Mouse (Mus musculus) erythroblast, embryonic 14.5 days (primary cell): ENCODE measurements around the gene Egfem1. TPM values are rescaled to one million over a fixed set of nuclear protein-coding genes. Genes with fewer than 3 reads are reported as not detected.

Source experiments
- H3K27me3 ChIP-seq: 2 replicates; pipeline ENCODE4 v1.6.1; 2012; ENCODE audit warnings: inconsistent platforms; ENCODE audit not compliant: control insufficient read depth
- H3K36me3 ChIP-seq: 2 replicates; pipeline ENCODE4 v1.6.1; 2012; ENCODE audit warnings: mild to moderate bottlenecking, inconsistent platforms; ENCODE audit not compliant: control insufficient read depth
- H3K4me1 ChIP-seq: 2 replicates; pipeline ENCODE4 v1.6.1; 2012; ENCODE audit warnings: inconsistent platforms; ENCODE audit not compliant: control insufficient read depth
- H3K4me3 ChIP-seq: replicated peaks from 2 replicates; pipeline ENCODE3; 2012; ENCODE audit warnings: moderate library complexity, mild to moderate bottlenecking, inconsistent platforms
- H3K9me3 ChIP-seq: 2 replicates; pipeline ENCODE4 v1.6.1; 2012; ENCODE audit warnings: low read length, inconsistent platforms, mixed read lengths; ENCODE audit not compliant: control insufficient read depth
- GATA1 ChIP-seq: IDR thresholded peaks from 2 replicates; pipeline ENCODE4 v1.6.1; 2012; ENCODE audit warnings: low read length, inconsistent platforms, mixed read lengths
- TAL1 ChIP-seq: IDR thresholded peaks from 3 replicates; pipeline ENCODE4 v1.6.1; 2012; ENCODE audit warnings: low read length, inconsistent platforms, mixed read lengths
- polyA plus RNA-seq: library from polyadenylated mRNA; stranded (reverse); fragments of >175 nt; gene quantifications from 2 replicates; pipeline ENCODE4 v1.2.3, GENCODE M21; 2012

The Egfem1 gene
- polyA plus RNA-seq, 1 experiment, result not detected

- no peaks in the 10 kb centered on the region for H3K4me1 ChIP-seq
- H3K4me3 ChIP-seq, result no peak overlapping the region
- TF ChIP-seq GATA1 (no peak), TAL1 (no peak)
- no peaks in the 10 kb centered on the region for H3K36me3 ChIP-seq
- no peaks in the 10 kb centered on the region for H3K9me3 ChIP-seq
- no peaks in the 10 kb centered on the region for H3K27me3 ChIP-seq
Observed at GRCm38 (mm10) chr3:29183615-29184198, 101.9 kb downstream of the Egfem1 start.

DNA sequence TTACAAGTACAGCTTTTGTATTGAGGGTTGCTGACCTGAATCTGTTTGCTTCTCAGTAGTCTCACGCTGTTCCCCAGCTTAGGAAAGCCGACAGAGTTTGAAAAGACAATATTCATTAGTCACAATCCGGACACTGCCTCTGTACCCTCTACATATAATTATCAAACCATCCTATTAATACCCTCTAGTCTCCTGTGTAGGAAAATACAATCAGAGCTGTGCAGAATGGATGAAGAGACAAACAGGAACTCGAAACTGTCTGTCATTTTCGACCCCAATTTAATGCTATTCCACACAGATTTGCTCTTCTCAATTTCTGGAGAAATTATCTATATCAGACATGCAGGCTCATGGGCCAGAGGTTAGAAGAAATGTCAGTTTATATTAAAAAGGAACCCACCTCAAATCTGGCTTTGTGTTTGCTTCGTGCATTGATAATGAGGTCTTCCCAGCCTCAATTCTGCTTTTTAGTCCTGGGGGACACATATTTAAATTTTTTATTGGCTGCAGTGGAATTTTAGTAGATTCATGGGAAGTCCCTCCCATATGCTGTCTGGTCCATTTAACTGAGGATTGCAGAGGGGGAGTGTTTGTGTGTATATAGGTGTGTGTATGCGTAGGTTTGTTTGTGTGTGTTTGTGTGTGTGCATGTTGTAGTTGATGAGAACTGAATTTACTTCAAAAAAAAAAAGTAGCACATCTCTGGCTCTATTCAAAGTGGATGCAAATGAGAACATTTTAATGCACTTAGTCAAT lies 102.8 kb downstream of the Egfem1 start:
- H3K27me3 ChIP-seq, result no peaks in the 10 kb centered on the region
- no peaks in the 10 kb centered on the region for H3K9me3 ChIP-seq
- H3K4me1 ChIP-seq, result no peaks in the 10 kb centered on the region
- no peaks in the 10 kb centered on the region for H3K36me3 ChIP-seq
- no peak overlapping the region for H3K4me3 ChIP-seq
- no peak for TF ChIP-seq TAL1
- TF ChIP-seq GATA1, result no peak

GRCm38 (mm10) chr3:29190263-29190662 lies 108.4 kb downstream of the Egfem1 start:
- Histone ChIP-seq H3K36me3 (no peaks in the 10 kb centered on the region), H3K9me3 (no peaks in the 10 kb centered on the region), H3K27me3 (no peaks in the 10 kb centered on the region), H3K4me3 (no peak overlapping the region), H3K4me1 (no peaks in the 10 kb centered on the region)
- TF ChIP-seq TAL1 (no peak), GATA1 (no peak)

GRCm38 (mm10) chr3:29197727-29198512 lies 116.1 kb downstream of the Egfem1 start:
- TF ChIP-seq GATA1 (no peak), TAL1 (no peak)
- Histone ChIP-seq H3K9me3 (no peaks in the 10 kb centered on the region; the same call in 1 of the 2 replicates), H3K4me3 (no peak overlapping the region), H3K4me1 (no peaks in the 10 kb centered on the region), H3K27me3 (no peaks in the 10 kb centered on the region), H3K36me3 (no peaks in the 10 kb centered on the region)

DNA sequence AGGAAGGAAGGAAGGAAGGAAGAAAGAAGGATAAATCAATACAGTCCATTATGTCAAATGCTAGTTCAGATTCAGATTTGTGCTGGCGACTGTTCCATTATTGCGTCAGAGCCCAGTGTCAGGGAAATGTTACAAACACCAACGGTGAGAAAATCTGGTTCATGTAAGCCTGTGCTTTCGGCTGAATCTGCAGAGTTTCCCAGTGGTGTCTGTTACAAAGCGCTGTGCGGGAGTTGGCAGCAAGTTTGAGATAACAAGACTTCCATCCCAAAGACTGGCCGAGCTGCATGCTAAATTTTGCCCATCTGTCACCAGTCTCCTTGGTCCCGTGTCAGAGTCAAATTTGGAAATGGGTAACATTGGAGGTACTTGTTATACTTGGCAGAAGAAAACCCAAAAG lies 118.8 kb downstream of the Egfem1 start:
- TF ChIP-seq TAL1 (no peak), GATA1 (no peak)
- Histone ChIP-seq H3K4me3 (no peak overlapping the region), H3K9me3 (no peaks in the 10 kb centered on the region; the same call in 1 of the 2 replicates), H3K27me3 (no peaks in the 10 kb centered on the region), H3K36me3 (no peaks in the 10 kb centered on the region), H3K4me1 (no peaks in the 10 kb centered on the region)

DNA sequence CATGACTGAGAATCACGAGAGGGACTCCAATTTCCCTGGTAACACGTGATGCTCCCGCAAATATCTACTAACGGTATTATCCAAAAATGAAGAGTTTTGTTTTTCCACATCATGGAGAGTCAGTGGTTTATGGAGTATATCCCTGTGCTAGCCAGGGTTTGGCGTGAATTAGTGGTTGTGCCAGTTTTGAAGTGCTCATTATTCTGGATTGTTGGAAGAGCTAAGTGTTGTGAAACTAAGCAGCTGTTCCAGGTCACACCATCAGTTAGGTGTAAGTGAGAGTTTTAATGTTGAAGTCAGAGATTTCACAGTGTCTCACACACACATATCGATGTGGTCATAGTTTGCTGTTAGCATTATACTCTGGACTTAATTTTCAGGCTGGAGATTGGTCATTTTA lies 120.7 kb downstream of the Egfem1 start:
- Histone ChIP-seq H3K9me3 (no peaks in the 10 kb centered on the region; the same call in 1 of the 2 replicates), H3K4me3 (no peak overlapping the region), H3K36me3 (no peaks in the 10 kb centered on the region), H3K4me1 (no peaks in the 10 kb centered on the region), H3K27me3 (no peaks in the 10 kb centered on the region)
- TF ChIP-seq GATA1 (no peak), TAL1 (no peak)

- no peaks in the 10 kb centered on the region for H3K27me3 ChIP-seq
- no peak overlapping the region for H3K4me3 ChIP-seq
- no peaks in the 10 kb centered on the region for H3K36me3 ChIP-seq
- no peaks in the 10 kb centered on the region for H3K9me3 ChIP-seq
- TF ChIP-seq GATA1, result no peak
- TF ChIP-seq TAL1, result no peak
- no peaks in the 10 kb centered on the region for H3K4me1 ChIP-seq
Observed at GRCm38 (mm10) chr3:29222414-29222813, 140.6 kb downstream of the Egfem1 start.

DNA sequence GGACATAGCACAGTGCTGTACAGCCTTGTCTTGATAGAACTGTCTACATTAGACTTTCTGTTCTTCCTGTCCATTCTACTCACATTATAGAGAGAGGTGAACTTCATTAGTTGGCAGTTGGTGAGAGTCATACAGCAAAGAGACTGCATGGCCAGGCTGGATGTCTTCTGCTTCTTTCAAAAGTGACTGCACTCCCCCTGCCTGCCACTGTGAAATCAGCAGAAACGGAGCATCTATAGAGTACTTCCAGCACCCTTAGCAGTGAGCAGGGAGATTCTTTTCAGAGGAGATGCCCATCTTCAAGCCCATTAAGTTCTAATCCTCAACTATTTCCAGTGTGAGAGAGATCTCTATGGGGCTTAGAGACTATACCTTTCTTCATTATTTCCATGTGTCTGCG lies 147.9 kb downstream of the Egfem1 start:
- TF ChIP-seq GATA1, result no peak
- no peak for TF ChIP-seq TAL1
- no peaks in the 10 kb centered on the region for H3K36me3 ChIP-seq
- no peaks in the 10 kb centered on the region for H3K4me1 ChIP-seq
- H3K4me3 ChIP-seq, result no peak overlapping the region
- H3K9me3 ChIP-seq, result no peaks in the 10 kb centered on the region; the same call in 1 of the 2 replicates
- H3K27me3 ChIP-seq, result no peaks in the 10 kb centered on the region

DNA sequence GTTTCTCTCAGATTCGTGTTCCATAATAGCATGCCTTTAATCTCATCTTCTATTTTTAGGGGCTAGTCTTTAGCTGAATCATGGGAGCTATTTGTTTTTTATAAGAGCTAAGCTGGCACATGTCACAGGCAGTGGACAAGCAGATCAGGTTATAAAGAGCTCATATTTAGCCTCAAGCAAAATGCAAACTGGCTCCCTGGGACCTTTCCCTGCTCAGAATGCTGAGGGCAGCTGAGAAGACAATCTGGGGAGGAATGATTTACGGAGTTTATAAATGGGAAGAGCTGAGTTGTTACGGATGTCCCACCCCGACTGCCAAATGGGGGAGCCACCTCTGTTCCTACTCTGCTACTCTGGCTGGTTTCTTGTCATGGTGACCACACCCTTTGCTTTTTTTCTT lies 153.7 kb downstream of the Egfem1 start:
- Histone ChIP-seq H3K36me3 (no peaks in the 10 kb centered on the region), H3K27me3 (no peaks in the 10 kb centered on the region), H3K9me3 (no peaks in the 10 kb centered on the region; the same call in 1 of the 2 replicates), H3K4me3 (no peak overlapping the region), H3K4me1 (no peaks in the 10 kb centered on the region)
- TF ChIP-seq TAL1 (no peak), GATA1 (no peak)
